Mouse (Mus musculus) left cerebral cortex, postnatal 25 days (tissue): ENCODE measurements at regions not wholly inside any gene's neighbourhood (a gene's known extent, or its start where the extent isn't known, plus 50 kb on each side); places are given as distances from the start of the nearest gene placed in this dataset.

Experiments
- DNase-seq, 2 experiments: peaks; one replicate each; pipeline ENCODE4 v3.0.0; 2022; ENCODE audit warnings: low spot score in 2 of 2, mixed read lengths in 1 of 2
- intact Hi-C: fragments of 180-260 bp; cut with DNase I; formaldehyde crosslinking; loops from one replicate; pipeline ENCODE4 v1.15.1; 2025

- intact Hi-C loops = no loop called here
- no peak for DNase-seq
Observed at GRCm38 (mm10) chr7:128834894-128835293, 90.2 kb downstream of the Sec23ip start.

DNA sequence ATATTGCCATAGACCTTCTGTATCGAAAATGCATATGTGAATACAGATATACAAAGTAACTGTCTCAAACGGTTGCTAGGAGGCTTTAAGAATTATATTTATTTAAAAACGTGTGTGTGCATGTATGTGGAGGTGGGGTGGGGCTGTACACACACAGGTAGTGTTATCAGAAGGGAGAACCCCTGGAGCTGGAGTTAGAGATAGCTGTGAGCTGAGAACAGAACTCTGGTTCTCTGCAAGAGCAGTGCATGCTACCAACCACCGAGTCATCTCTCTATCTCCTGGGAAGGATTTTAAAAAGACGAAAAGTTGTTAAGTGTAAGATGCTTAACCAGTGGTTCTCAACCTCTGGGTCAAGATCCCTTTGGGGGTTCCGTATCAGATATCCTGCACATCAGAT lies 91.7 kb downstream of the Sec23ip start:
- intact Hi-C loops = no loop called here
- DNase-seq = no peak

GRCm38 (mm10) chr7:128842561-128842960 lies 97.8 kb downstream of the Sec23ip start:
- no peak for DNase-seq
- intact Hi-C loops = no loop called here

DNA sequence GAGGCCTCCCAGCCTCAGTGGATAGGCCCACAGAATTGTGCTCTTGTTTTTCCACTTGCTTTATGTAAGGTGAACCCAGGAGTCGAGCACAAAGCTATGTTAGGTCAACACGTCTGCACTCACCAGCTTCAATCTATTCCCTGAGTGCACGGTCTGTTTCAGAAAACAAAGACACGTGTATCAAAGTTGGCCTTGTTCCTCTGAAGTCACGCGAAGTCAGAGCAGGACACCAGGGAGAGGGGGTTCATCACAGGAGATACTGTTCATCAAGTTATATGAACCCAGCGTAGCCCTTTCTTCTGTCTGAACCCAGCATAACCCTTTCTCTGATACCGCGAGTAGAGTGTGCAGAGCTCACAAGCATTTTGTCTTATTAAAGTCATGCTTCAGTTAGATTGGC lies 98.8 kb downstream of the Sec23ip start:
- DNase-seq = no peak
- intact Hi-C loops = no loop called here

GRCm38 (mm10) chr7:128849261-128849660 lies 104.5 kb downstream of the Sec23ip start:
- no peak for DNase-seq
- intact Hi-C loops = no loop called here

DNA sequence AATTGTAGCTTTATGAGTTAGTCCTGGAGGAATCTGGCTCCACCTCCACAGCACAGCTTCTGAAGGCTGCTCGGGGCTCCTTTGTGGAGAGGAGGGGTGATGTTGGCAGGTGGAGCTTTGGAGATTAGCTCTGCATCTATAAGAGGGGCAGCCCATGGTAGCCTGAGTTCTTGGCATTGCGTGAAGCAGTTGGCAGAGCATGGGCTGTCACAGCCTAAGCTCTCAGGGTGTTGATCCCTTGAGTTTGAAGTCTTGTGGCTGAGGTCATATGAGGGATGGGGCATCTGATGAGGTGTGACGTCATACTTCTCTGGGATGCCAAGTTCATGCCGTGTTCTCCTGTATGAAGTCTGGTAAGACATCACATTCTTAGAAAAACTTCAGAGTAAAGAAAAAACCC lies 109.5 kb downstream of the Sec23ip start:
- intact Hi-C loops = no loop called here
- DNase-seq = no peak

DNA sequence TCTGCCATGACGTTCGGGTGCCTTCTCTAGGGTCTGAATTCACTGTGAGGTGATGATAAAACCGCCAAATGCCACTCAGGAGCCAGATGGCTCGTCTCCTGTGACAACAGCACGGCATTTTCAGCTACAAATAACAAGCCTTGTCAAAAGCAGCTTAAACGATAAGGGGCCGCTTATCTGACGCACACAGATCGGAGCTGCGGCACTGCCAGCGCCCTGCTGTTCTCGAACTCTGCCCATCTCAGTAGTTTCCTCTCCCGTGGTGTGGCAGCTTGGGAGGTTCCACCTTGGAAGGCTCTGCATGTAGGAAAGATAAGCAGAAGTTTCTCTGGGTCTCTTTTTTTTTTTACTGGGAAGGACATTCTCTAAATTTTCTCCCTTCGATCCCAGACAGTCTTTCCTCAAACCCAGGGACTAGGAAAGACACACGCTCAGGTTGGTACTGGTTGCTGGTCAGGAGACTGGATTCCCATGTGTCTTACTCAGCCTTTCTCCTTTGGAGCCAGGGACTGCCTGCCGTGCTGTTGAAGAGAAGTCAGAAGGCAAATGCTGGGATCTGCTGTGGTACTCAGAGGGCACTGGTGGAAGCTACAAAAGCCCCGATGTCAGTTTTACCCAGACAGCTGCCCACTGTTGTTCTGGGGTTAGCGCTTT lies 110.1 kb downstream of the Sec23ip start:
- intact Hi-C loops = no loop called here
- no peak for DNase-seq

DNA sequence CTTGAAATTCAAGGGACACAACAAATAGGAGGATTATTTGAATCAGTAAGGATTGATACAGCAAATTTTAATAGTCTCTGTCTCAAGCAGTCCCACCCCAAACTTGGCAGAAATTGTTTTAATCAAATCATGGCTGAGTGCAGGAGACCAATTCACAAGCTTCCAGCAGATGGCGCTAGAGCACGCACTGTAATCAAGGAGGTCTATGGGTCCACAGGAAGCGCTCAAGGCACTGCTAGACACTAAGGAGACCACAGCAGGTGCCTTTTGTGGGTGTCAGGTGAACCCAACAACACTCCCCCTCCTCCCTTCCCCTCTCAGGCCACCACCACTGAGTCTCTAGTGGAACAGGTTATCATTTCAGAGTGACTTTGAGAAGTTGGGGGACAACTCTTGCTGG lies 115.4 kb downstream of the Sec23ip start:
- DNase-seq = peak; percentile 70 to 72
- intact Hi-C loops = loop anchor here (1.0 to 5.0 kb wide), 3 partner anchors 377 to 732 kb away; partner anchors contain the start of gene Wdr11

DNA sequence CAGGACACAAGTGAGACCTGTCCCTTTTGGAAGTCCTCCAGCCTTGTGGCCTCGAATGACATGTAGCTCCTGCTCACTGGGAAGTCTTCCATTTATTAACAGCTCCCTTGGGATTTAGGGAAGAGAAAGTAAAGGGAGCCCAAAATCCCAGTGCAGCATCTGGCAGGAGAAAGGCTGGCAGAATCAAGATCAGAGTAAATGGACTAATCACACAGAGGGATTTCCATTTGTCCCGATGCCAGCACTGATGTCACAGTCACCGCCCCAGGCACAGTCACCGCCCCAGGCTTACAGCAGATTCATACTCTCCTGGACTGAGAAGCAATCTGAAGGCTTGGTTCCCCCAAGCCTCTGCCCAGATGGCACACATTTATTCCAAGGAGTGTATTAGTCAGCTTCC lies 116.0 kb downstream of the Sec23ip start:
- peak in 1 of 2 experiments; percentile 11 for DNase-seq
- intact Hi-C loops = loop anchor here (1.0 to 5.0 kb wide), 3 partner anchors 377 to 732 kb away; partner anchors contain the start of gene Wdr11

DNA sequence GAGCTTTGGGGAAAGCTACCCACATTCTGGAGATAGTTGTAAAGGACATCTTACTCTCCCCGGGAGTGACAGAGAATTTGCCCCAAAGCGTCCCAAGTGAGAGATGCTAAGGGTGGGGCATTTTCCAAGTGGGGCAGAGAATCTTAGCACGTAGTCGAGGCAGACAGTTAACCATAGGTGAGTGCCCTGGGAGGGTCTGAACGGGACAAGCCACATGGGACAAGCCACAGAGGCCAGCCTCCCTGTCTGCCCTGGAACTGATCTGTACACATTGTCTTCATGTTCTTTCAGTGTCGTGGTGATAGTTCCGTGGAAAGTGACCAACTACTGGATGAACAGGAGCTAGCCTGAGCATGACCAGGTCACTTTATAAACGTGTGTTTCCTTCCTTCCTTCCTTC lies 116.6 kb downstream of the Sec23ip start:
- DNase-seq = no peak
- intact Hi-C loops = loop anchor here (5.0 kb wide), 2 partner anchors 376 to 731 kb away; partner anchors contain the start of gene Wdr11

- DNase-seq = no peak
Observed at GRCm38 (mm10) chr7:128868799-128869198, 124.1 kb downstream of the Sec23ip start.

GRCm38 (mm10) chr7:128884015-128884414 lies 139.3 kb downstream of the Sec23ip start:
- DNase-seq = no peak
- intact Hi-C loops = no loop called here

More at GRCm38 (mm10) chr7:128868799-128869198, 124.1 kb downstream of the Sec23ip start:
- intact Hi-C loops = no loop called here

DNA sequence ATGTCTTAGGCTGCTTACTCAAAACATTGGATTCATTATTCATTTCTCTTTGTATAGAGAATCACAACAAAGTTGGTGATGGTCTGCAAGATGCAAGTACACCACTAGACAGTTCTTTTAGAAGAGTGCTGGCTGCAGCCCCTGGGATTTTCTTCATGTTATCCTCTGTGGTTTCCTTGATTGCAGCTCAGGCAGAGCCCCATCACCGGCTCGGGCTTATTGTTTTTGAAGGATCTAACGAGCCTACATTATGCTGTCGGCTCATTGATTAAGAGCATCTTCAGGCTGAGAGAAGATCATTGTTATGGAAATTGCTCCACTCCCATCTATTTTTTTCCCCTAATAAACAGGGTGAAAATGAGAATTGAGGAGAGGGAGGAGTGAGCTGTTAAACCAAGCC lies 140.8 kb downstream of the Sec23ip start:
- intact Hi-C loops = no loop called here

GRCm38 (mm10) chr7:128910134-128910533 lies 165.4 kb downstream of the Sec23ip start:
- intact Hi-C loops = no loop called here
- DNase-seq = no peak

More for the DNA sequence above, 140.8 kb downstream of the Sec23ip start:
- DNase-seq = no peak

- intact Hi-C loops = no loop called here
- no peak for DNase-seq
Observed at GRCm38 (mm10) chr7:128937976-128938730, 193.4 kb downstream of the Sec23ip start.

DNA sequence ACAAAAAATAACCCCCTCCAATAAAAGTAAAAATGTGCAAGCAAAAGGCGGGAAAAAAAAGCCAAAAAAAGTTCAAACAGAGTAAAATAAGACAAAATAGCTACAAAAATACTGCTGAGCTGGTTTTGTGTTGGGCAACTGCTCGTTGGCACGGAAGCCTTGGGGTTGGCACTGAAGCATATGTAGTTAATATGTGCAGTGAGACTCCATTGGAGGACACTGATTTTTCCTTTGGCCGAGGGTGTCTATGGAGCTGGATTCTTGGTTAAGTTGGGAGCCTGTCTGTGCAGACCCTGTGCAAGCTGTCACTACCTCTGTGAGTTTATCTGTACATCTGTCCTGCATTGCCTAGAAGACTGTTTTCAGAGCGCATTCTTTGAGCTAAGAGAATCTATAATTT lies 215.8 kb downstream of the Sec23ip start:
- no peak for DNase-seq
- intact Hi-C loops = no loop called here

DNA sequence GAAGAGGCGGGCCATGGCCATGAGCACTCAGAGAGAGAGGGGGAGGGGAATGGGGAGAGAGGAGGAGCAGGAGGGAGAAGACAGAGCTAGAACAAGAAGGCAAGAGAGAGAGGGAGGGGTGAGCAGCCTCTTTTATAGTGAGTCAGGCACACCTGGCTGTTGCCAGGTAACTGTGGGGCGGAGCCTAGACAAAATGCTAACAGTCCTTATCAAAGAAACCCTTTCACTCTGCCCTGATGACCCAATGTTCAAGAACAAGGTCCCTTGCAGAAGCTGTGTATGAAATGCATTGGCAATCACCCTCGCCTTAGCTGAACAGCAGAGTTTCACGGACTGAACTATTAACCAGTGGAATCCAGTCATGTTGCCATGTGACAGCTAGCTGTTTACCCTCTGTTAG lies 235.2 kb downstream of the Sec23ip start:
- no peak for DNase-seq
- intact Hi-C loops = no loop called here

DNA sequence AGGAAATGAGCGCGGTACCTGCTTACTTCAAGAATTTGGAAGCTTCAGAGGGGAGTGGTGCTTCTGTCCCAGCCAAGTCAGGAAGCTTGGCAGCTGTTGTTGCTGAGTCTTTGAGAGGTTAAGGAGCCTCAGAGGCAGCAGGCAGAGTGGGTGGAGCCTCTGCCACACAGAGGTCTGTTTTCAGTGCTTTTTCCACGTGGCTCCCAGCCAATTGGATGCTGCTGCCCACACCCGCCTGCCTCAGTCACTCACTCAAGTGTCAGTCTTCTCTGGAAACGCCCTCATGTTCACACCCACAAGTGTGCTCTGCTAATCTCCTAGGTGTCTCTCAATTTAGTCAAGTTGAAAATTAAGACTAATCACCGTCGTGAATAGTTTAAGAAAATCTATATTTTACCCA lies 236.1 kb downstream of the Sec23ip start:
- DNase-seq = peak in 1 of 2 experiments; percentile 8
- intact Hi-C loops = no loop called here

DNA sequence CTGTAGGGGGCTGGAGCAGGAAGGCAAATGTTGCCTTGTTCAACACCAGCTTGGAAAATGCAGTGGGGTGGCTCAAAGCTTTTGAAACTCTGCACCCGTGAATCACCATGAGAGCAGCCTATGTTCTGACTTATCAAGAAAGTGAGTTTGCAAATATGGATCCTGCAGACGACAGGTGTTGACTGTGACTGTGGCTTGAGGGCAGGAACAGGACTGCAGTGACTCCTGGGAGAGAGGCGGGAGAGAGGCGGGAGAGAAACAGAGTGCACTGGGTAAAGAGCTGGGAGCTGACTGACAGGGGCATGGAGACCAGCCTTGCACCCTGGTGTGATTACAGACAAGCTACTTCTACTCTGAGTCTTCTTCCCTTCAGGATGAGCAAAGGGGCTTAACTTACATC lies 254.0 kb downstream of the Sec23ip start:
- intact Hi-C loops = no loop called here
- DNase-seq = no peak

GRCm38 (mm10) chr7:129002419-129002818 lies 254.4 kb upstream of the Plpp4 start:
- intact Hi-C loops = no loop called here
- DNase-seq = no peak

DNA sequence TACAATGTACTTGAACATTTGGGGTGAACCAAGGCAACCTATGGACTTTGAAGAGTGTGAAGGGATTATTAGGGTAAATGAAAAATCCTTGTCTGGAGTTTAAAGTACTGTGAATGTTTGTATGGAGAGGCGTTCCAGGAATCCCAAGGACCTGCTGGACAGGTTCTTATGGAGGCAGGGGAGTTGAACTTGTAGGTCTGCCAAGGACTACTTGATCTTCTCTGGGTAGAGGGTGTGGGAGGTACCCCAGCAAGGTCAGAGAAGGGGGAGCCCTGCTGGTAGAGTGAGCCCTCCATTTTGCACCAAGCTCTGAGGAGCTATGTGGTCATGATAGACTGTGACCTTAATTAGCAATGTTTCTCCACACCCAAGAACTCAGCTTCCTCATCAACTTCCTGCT lies 253.7 kb upstream of the Plpp4 start:
- DNase-seq = no peak
- intact Hi-C loops = no loop called here
